Mouse (Mus musculus): ENCODE measurements around the gene Ccnl1. TPM values are rescaled to one million over a fixed set of nuclear protein-coding genes. Genes with fewer than 3 reads are reported as not detected.

Gene Ccnl1
- polyA plus RNA-seq, 1 experiment from 2014 or later: 85.9 TPM

DNA sequence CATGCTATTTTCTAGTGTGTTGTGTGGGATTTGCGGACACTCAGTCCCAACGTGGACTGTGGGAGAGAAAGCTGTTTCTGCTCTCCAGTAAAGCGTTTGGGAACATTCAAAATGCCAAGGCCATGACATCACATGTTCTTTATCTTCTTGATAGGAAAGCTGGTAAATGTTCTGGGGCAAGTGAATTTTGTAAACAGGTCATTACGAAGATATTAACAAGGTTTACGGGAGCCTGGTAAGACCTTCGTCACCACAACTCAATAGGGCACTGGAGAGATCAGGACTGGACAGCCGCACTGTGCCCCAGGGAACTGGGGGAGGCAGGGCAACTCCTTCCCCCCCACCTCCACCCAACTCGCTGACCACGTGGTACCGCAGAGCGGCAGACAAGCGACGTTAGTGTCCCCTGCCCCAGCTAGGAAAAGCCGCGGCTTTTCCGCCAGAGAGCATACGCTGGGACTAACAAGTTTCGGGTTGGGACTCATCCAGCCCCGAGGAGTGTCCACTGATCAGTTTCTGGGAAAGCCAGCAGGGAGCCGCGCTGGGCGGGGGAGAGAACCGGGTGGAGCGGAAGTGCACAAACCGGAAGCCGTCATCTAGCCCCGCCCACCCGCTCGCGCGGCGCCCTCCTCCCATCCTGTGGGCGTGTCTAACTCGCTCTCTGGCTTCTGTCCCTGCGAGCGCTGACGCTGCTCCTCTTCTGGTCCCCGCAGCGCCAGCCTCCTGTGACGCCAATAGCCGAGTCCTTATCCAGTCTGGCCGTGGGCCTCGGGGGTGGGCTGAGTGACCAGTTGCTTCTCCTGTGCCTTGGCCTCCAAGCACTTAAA, 16.4 kb upstream of the Ccnl1 start:
- H3K4me3 ChIP-seq: peak overlapping the region; percentile 71
- peak; percentile 98 for DNase-seq (ENCODE audit: low spot score)
- peak overlapping the region; percentile 97 for H3K27ac ChIP-seq
- no peaks in the 10 kb centered on the region for H3K27me3 ChIP-seq (ENCODE audit: insufficient read depth, poor library complexity, severe bottlenecking)
- H3K4me1 ChIP-seq: peaks cover 22% of the 10 kb centered on the region
- no peaks in the 10 kb centered on the region for H3K36me3 ChIP-seq
- under 1% methylated on average over 43 of the region's 43 CpGs for WGBS
- H3K9me3 ChIP-seq: no peaks in the 10 kb centered on the region

- WGBS: 30% methylated on average over 8 of the region's 8 CpGs
- Histone ChIP-seq H3K27me3 (ENCODE audit: insufficient read depth, poor library complexity, severe bottlenecking) (no peaks in the 10 kb centered on the region), H3K36me3 (no peaks in the 10 kb centered on the region), H3K27ac (peak overlapping the region; percentile 97), H3K9me3 (no peaks in the 10 kb centered on the region), H3K4me3 (peak overlapping the region; percentile 71), H3K4me1 (peaks cover 22% of the 10 kb centered on the region)
- DNase-seq (ENCODE audit: low spot score): no peak
These were observed 15.6 kb upstream of the Ccnl1 start for GRCm38 (mm10) chr3:65973501-65974231.

GRCm38 (mm10) chr3:65969196-65969595, 11.1 kb upstream of the Ccnl1 start:
- DNase-seq (ENCODE audit: low spot score): no peak
- Histone ChIP-seq H3K9me3 (no peaks in the 10 kb centered on the region), H3K4me1 (peaks cover 7% of the 10 kb centered on the region; the same call in 1 of the 2 replicates), H3K36me3 (no peaks in the 10 kb centered on the region), H3K27ac (no peak overlapping the region), H3K4me3 (no peak overlapping the region), H3K27me3 (ENCODE audit: insufficient read depth, poor library complexity, severe bottlenecking) (no peaks in the 10 kb centered on the region)
- WGBS: 80% methylated on average over 3 of the region's 3 CpGs

DNA sequence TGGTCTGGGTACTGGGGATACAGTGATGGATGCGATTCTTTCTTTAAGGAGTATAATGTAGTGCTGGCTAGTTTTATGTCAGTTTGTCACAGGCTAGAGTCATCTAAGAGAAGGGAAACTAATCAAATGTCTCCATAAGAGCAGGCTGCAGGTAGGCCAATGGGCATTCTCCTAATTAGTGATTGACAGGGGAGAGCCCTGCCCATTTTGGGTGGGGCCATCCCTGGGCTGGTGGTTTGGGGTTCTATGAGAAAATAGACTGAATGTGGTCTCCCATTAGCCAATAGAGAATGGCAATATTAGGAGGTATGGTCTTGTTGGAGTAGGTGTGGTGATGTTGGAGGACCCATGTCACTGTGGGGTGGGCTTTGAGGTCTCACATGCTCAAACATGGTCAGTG, 8.3 kb upstream of the Ccnl1 start:
- Histone ChIP-seq H3K4me3 (no peak overlapping the region), H3K4me1 (0 out of 2 replicates have a peak, but pooled peaks cover 3% of the 10 kb centered on the region), H3K27ac (no peak overlapping the region), H3K27me3 (ENCODE audit: insufficient read depth, poor library complexity, severe bottlenecking) (no peaks in the 10 kb centered on the region), H3K9me3 (no peaks in the 10 kb centered on the region), H3K36me3 (no peaks in the 10 kb centered on the region)
- 92% methylated on average over 1 of the region's 1 CpGs for WGBS
- no peak for DNase-seq (ENCODE audit: low spot score)

- no peaks in the 10 kb centered on the region for H3K36me3 ChIP-seq
- no peak overlapping the region for H3K4me3 ChIP-seq
- no peak overlapping the region for H3K27ac ChIP-seq
- H3K27me3 ChIP-seq (ENCODE audit: insufficient read depth, poor library complexity, severe bottlenecking): no peaks in the 10 kb centered on the region
- H3K4me1 ChIP-seq: 0 out of 2 replicates have a peak, but pooled peaks cover 8% of the 10 kb centered on the region
- no peaks in the 10 kb centered on the region for H3K9me3 ChIP-seq
- DNase-seq (ENCODE audit: low spot score): no peak
- WGBS: 53% methylated on average over 4 of the region's 4 CpGs
These were observed 4.4 kb upstream of the Ccnl1 start for GRCm38 (mm10) chr3:65962270-65962930.

DNA sequence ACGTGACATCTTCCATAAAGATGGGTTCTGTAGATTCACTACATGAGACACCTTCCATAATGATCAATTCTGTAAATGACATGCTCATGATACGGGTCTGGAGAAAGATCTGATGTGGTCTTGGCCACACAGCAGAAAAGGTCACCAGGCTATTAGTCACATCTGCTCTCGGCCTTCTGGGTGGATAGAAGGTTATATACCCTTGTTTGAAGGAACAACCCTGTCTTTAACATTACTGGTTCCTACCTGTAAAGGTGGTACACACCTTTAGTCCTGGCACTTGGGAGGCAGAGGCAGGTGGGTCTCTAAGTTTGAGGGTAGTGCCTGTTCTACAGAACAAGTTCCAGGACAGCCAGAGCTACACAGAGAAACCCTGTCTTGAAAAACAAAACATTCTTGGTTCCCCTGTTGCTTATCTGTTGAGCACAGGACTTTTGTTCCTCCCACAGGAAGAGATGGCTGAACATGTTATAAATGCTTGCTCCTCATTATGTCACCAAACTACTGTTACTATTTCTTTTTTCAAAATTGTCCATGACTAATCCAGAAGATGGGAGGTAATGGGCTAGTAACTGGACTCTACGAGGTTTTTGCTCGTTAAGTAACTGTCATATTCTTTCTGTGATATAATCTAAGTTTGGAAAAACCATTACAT, 2.4 kb upstream of the Ccnl1 start:
- Histone ChIP-seq H3K27me3 (ENCODE audit: insufficient read depth, poor library complexity, severe bottlenecking) (no peaks in the 10 kb centered on the region), H3K27ac (peak overlapping the region; percentile 57; the same call in 1 of the 2 replicates), H3K36me3 (peaks cover 13% of the 10 kb centered on the region), H3K9me3 (no peaks in the 10 kb centered on the region), H3K4me3 (no peak overlapping the region), H3K4me1 (peaks cover 21% of the 10 kb centered on the region)
- DNase-seq (ENCODE audit: low spot score): no peak
- 84% methylated on average over 5 of the region's 5 CpGs for WGBS

DNA sequence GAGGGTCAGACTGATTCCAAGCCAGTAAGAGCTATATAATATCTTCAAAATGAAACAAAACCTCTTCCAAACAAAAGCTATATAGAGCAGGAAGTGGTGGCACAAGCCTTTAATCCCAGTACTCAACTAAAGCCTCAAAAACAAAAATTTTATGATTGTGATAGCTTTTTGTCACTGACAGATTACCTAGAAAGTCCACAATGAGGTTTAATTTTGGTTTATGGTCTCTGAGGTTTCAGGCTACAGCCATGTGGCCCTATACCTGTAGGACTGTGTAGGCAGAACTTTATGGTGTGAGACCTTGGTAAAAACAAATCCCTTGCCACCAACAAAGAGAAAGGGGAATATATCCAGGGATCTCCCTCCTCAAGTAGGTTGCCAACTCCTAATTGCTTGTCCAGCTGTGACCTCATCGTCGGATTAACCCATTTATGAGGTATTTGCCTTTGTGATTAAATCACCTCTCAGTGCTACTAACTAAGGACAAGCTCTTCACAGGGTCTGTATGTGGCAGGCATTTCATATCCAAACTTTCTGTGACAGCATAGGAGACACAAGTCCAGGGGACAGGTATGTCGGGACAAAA, 1.5 kb upstream of the Ccnl1 start:
- DNase-seq (ENCODE audit: low spot score): no peak
- Histone ChIP-seq H3K4me3 (no peak overlapping the region), H3K9me3 (no peaks in the 10 kb centered on the region), H3K36me3 (peaks cover 22% of the 10 kb centered on the region), H3K4me1 (peaks cover 21% of the 10 kb centered on the region), H3K27me3 (ENCODE audit: insufficient read depth, poor library complexity, severe bottlenecking) (no peaks in the 10 kb centered on the region), H3K27ac (peak overlapping the region; percentile 100; the same call in 1 of the 2 replicates)
- 85% methylated on average over 3 of the region's 3 CpGs for WGBS

GRCm38 (mm10) chr3:65958840-65959185, 764 bp upstream of the Ccnl1 start:
- H3K36me3 ChIP-seq: peaks cover 26% of the 10 kb centered on the region
- H3K4me1 ChIP-seq: peaks cover 22% of the 10 kb centered on the region
- no peaks in the 10 kb centered on the region for H3K9me3 ChIP-seq
- H3K4me3 ChIP-seq: peak overlapping the region; percentile 99
- peak overlapping the region; percentile 100 for H3K27ac ChIP-seq
- 16% methylated on average over 9 of the region's 9 CpGs for WGBS
- no peaks in the 10 kb centered on the region for H3K27me3 ChIP-seq (ENCODE audit: insufficient read depth, poor library complexity, severe bottlenecking)
- DNase-seq (ENCODE audit: low spot score): no peak

- H3K27me3 ChIP-seq (ENCODE audit: insufficient read depth, poor library complexity, severe bottlenecking): no peaks in the 10 kb centered on the region
- H3K4me1 ChIP-seq: peaks cover 24% of the 10 kb centered on the region
- H3K36me3 ChIP-seq: peaks cover 39% of the 10 kb centered on the region
- peak; percentile 78 for DNase-seq (ENCODE audit: low spot score)
- H3K9me3 ChIP-seq: no peaks in the 10 kb centered on the region
- WGBS: under 1% methylated on average over 90 of the region's 94 CpGs
- peak overlapping the region; percentile 100 for H3K27ac ChIP-seq
- H3K4me3 ChIP-seq: peak overlapping the region; percentile 99
These were observed 563 bp downstream of the Ccnl1 start for GRCm38 (mm10) chr3:65957271-65958101.

DNA sequence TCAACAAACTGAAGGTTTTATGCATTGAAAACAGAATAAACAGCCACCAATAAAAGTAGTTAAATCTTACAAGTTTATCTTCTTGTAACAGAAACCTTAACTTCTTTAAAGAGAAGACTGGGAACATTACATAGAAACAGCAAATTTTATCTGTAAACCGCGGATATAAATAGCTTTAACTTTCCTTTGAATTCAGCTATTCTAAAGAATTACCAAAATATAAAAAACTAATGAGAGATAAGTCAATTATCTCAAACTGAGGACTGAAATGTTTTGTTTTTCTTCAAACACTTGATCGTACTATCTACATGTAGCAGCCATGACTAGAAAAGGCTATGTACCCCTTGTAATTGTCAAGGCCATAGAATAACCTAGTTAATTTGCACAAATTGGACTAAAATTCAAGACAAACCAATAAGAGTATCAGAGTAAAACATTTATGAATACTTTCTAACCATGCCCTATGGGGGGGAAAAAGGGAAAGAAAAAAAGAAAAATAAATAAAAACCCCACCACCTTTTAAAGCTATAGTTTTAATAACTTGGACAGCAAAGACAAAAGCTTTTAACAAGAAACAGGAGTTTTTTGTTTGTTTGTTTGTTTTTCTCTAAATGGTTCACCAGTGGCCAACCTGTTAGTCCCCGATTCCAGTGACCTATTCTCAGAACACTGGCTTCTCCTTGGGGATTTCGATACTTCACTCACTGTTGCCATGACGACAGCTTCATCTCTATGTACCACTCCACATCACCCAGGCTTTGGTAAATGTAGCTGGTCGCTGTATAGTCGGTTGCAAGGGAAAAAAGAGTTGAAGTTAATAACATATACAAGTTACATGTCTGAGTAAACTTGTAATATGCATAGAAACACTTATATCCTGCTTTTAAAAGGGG, 3.3 kb downstream of the Ccnl1 start:
- Histone ChIP-seq H3K36me3 (peaks cover 66% of the 10 kb centered on the region), H3K4me3 (0 out of 2 replicates have a peak overlapping the region, but pooled peaks have one; percentile 0), H3K9me3 (no peaks in the 10 kb centered on the region), H3K27me3 (ENCODE audit: insufficient read depth, poor library complexity, severe bottlenecking) (no peaks in the 10 kb centered on the region), H3K4me1 (peaks cover 24% of the 10 kb centered on the region), H3K27ac (no peak overlapping the region)
- 71% methylated on average over 8 of the region's 8 CpGs for WGBS
- DNase-seq (ENCODE audit: low spot score): no peak

- DNase-seq (ENCODE audit: low spot score): no peak
- Histone ChIP-seq H3K27me3 (ENCODE audit: insufficient read depth, poor library complexity, severe bottlenecking) (no peaks in the 10 kb centered on the region), H3K9me3 (no peaks in the 10 kb centered on the region), H3K36me3 (peaks cover 95% of the 10 kb centered on the region), H3K4me3 (no peak overlapping the region), H3K4me1 (peaks cover 9% of the 10 kb centered on the region), H3K27ac (no peak overlapping the region)
- 83% methylated on average over 4 of the region's 4 CpGs for WGBS
These were observed 7.2 kb downstream of the Ccnl1 start for GRCm38 (mm10) chr3:65950831-65951365.

All from heart, embryonic 10.5 days (tissue).